Mouse (Mus musculus) ES-E14 (cell line): ENCODE data around the gene Spon1. TPM values are rescaled to one million over a fixed set of nuclear protein-coding genes. Genes with fewer than 3 reads are reported as not detected.

Source experiments
- DNase-seq: peaks from one replicate; pipeline ENCODE4 v3.0.0-alpha.2; 2013; ENCODE audit warnings: low read depth, low spot score
- H3K27ac ChIP-seq: 2 replicates; pipeline ENCODE4 v1.5.1; 2012; ENCODE audit warnings: low read depth, mild to moderate bottlenecking, low read length, moderate library complexity, mixed read lengths; ENCODE audit not compliant: poor library complexity, insufficient read depth, severe bottlenecking
- H3K36me3 ChIP-seq: 2 replicates; pipeline ENCODE4 v1.6.1; 2012; ENCODE audit warnings: mild to moderate bottlenecking, low read length, moderate library complexity, mixed read lengths; ENCODE audit not compliant: control insufficient read depth, poor library complexity, insufficient read depth, severe bottlenecking
- H3K4me1 ChIP-seq, 2 experiments: fragments of 150-350 bp in 1 of 2; sonication (generic) in 1 of 2; 2 replicates each; pipeline ENCODE4 v1.6.1; 2012; ENCODE audit warnings: low read length in 2 of 2, mild to moderate bottlenecking in 1 of 2, mixed read lengths in 1 of 2; ENCODE audit not compliant: control insufficient read depth in 2 of 2, insufficient read depth in 2 of 2, poor library complexity in 1 of 2
- H3K4me3 ChIP-seq, 2 experiments: fragments of 150-350 bp in 1 of 2; sonication (generic) in 1 of 2; 2 replicates each; pipeline ENCODE4 v1.5.1; 2012; ENCODE audit warnings: low read length in 2 of 2, low read depth in 1 of 2, mild to moderate bottlenecking in 1 of 2, mixed read lengths in 1 of 2; ENCODE audit not compliant: insufficient read depth in 1 of 2, poor library complexity in 1 of 2, severe bottlenecking in 1 of 2
- H3K9ac ChIP-seq: 2 replicates; pipeline ENCODE4 v1.6.1; 2012; ENCODE audit warnings: low read depth, mild to moderate bottlenecking, low read length, mixed read lengths; ENCODE audit not compliant: poor library complexity, insufficient read depth, severe bottlenecking
- H3K9me3 ChIP-seq: fragments of 150-350 bp; sonication (generic); 2 replicates; pipeline ENCODE4 v1.6.1; 2012; ENCODE audit warnings: low read depth, mild to moderate bottlenecking, low read length; ENCODE audit not compliant: control insufficient read depth, insufficient read depth
- CHD2 ChIP-seq: IDR thresholded peaks from 2 replicates; pipeline ENCODE4 v1.6.1; 2014; ENCODE audit warnings: mild to moderate bottlenecking, low read depth, low read length, inconsistent platforms
- HCFC1 ChIP-seq: IDR thresholded peaks from 2 replicates; pipeline ENCODE4 v1.6.1; 2012; ENCODE audit warnings: low read length, inconsistent platforms, borderline replicate concordance; ENCODE audit not compliant: insufficient read depth
- MAFK ChIP-seq: IDR thresholded peaks from 2 replicates; pipeline ENCODE4 v1.6.1; 2014; ENCODE audit warnings: mild to moderate bottlenecking, low read depth, low read length, inconsistent platforms; ENCODE audit not compliant: insufficient read depth
- ZC3H11A ChIP-seq: IDR thresholded peaks from 2 replicates; pipeline ENCODE4 v1.6.1; 2012; ENCODE audit warnings: low read depth, mild to moderate bottlenecking, inconsistent platforms, low read length, borderline replicate concordance
- ZNF384 ChIP-seq: IDR thresholded peaks from 2 replicates; pipeline ENCODE4 v1.6.1; 2012; ENCODE audit warnings: low read depth, low read length, inconsistent platforms
- in situ Hi-C, 2 experiments: fragments of 600-800 bp; cut with MboI; formaldehyde crosslinking; loops; one replicate each; pipeline ENCODE4 v1.15.1; 2025; ENCODE audit warnings: low sequenced_read_pairs in 2 of 2, inconsistent platforms in 1 of 2; ENCODE audit not compliant: unreplicated experiment in 2 of 2
- total RNA-seq: library from RNA; depleted of rRNA; stranded (reverse); fragments of 300-350 nt; gene quantifications from 2 replicates; pipeline ENCODE4 v1.2.3, GENCODE M21; 2012

Gene Spon1
- total RNA-seq, 1 experiment: 0.13 TPM

DNA sequence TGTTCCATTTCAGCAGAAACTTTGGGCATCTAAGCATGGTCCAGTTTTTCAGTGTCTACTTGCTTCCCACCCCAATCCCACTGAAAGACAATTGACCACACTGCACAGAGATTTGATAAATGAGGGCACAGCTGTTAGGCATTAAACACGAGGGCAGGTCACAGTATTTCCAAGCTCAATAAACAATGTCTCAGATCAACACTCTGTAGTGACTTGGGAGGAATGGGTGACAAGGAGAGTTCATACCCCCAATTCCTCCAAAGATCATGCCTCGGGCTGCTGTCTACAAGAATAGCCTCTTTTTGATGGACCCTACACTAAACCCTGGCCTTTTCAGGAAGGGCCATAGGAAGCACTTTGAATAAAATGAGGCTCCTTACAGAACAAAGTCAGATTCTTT is 36.9 kb upstream of the Spon1 start:
- in situ Hi-C loops: no loop called here
- Histone ChIP-seq H3K27ac (no peak overlapping the region), H3K4me3 (no peak overlapping the region), H3K9ac (no peak overlapping the region), H3K36me3 (no peaks in the 10 kb centered on the region), H3K4me1 (no peaks in the 10 kb centered on the region), H3K9me3 (no peaks in the 10 kb centered on the region)
- no peak for DNase-seq
- no peak for TF ChIP-seq CHD2
- no peak for TF ChIP-seq ZC3H11A
- TF ChIP-seq ZNF384: no peak
- no peak for TF ChIP-seq HCFC1
- no peak for TF ChIP-seq MAFK

DNA sequence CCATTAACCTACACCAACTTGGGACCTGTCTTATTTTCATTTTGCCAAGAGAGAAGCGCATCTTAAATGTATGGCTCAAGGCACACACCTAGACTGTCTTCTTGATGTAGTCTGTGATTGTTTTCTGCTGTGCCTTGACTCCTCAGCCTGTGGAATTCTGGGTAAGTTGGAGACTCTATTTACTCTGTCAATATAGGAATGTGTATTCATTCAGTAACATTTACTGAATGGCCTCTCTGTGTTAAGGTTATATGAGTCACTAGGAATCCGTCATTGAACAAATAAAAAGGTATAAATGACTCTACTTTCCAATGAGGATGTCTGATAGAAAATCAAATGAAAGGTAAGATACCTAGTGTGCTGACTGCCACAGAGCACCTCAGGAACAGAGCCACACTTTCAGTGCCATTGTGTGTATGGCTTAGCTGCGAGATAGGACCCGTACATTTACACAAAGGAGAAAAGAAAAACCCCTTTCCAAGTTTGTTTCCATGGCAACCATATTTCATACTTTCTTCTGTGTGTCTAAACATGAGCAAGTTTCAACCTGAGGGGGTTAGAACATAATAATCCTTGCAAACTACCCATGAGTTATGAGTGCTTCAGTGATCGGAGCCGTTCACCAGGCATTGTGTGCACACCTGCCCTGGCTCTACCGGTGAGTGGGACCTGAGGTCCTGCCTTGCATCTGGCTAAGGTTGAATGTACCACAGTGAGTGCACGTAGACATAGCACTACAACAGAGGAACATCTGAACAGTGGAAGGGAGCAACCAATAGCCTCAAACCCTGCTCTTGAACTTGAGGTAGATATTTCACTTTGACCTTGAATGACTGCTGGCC is 35.2 kb upstream of the Spon1 start:
- H3K4me3 ChIP-seq: no peak overlapping the region
- in situ Hi-C loops: no loop called here
- no peak for TF ChIP-seq ZNF384
- H3K9ac ChIP-seq: no peak overlapping the region
- no peaks in the 10 kb centered on the region for H3K4me1 ChIP-seq
- no peak overlapping the region for H3K27ac ChIP-seq
- DNase-seq: no peak
- H3K9me3 ChIP-seq: no peaks in the 10 kb centered on the region
- H3K36me3 ChIP-seq: no peaks in the 10 kb centered on the region

DNA sequence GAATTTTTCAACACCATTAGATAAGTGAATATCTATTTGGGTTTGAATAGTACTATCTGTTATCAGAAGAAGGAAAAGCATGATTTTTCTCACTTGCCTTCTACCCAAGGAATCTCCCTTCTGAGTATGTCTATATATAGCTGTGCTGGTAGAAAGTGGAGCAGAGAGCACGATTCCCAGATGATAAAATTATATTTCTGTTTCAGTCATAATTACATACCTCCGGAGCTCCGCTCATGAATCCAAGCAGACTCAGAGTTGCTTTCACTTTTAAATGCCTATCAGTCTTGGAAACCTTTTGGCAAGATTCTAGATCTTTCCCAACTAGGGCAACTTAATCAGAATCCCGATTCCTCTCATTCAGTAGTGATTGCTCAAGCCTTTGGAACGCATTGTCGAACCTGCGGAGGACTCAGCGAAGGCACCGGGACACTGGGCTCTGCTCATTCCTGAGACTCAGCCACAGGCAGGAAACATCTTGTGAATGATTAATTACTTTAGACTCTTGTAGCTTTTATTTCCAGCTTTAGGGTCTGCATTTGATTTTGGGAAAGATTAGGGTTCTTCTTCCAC is 27.9 kb upstream of the Spon1 start:
- TF ChIP-seq MAFK (no peak), ZNF384 (no peak), CHD2 (no peak), HCFC1 (no peak), ZC3H11A (no peak)
- DNase-seq: no peak
- Histone ChIP-seq H3K36me3 (no peaks in the 10 kb centered on the region), H3K4me1 (no peaks in the 10 kb centered on the region), H3K9ac (no peak overlapping the region), H3K4me3 (no peak overlapping the region), H3K9me3 (no peaks in the 10 kb centered on the region), H3K27ac (no peak overlapping the region)
- in situ Hi-C loops: no loop called here

DNA sequence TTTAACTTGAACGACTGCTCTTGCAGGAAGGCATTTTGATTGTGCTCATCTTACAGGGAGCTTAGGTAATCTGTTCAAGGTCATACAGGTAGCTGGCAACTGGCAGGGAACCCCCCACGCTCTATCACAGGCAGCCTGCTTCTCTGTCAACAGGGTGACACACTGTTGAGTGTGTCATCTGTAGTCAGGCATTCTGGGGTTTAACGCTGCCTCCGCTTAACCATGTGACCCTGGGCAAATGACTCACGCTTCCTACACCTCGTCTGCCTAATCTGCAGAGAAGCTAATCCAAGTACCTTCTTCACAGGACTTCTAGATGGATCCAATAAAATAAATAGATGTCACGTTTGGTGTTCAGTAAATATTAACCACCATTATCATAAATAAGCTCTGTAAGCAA is 26.6 kb upstream of the Spon1 start:
- DNase-seq: no peak
- no peaks in the 10 kb centered on the region for H3K36me3 ChIP-seq
- no peaks in the 10 kb centered on the region for H3K4me1 ChIP-seq
- H3K9ac ChIP-seq: no peak overlapping the region
- H3K4me3 ChIP-seq: no peak overlapping the region
- TF ChIP-seq CHD2: no peak
- TF ChIP-seq ZNF384: no peak
- no peak for TF ChIP-seq ZC3H11A
- TF ChIP-seq HCFC1: no peak
- no peak for TF ChIP-seq MAFK
- in situ Hi-C loops: no loop called here
- H3K9me3 ChIP-seq: no peaks in the 10 kb centered on the region
- H3K27ac ChIP-seq: no peak overlapping the region
